Mouse (Mus musculus) limb, embryonic 14.5 days (tissue): Measurements from ENCODE around the gene Akap6. TPM values are rescaled to one million over a fixed set of nuclear protein-coding genes. Genes with fewer than 3 reads are reported as not detected.
A peak's percentile ranks its signal among the peaks of the same experiment; 100 is the strongest.

ENCODE experiments used
- ATAC-seq: fragments of 200-750 bp; cut with Nextera tagmentation; 2 replicates; pipeline ENCODE4 v1.8.0; 2017; ENCODE audit warnings: low read depth, moderate number of reproducible peaks, moderate TSS enrichment; ENCODE audit not compliant: low FRiP score
- DNase-seq: peaks from one replicate; pipeline ENCODE4 v3.0.0-alpha.2; 2015; ENCODE audit warnings: low spot score
- H3K27ac ChIP-seq: fragments of 300-500 bp; sonication (generic); replicated peaks from 2 replicates; pipeline ENCODE4 v1.5.1; 2014; ENCODE audit warnings: low read depth, mild to moderate bottlenecking, low read length, moderate library complexity, mixed read lengths
- H3K27me3 ChIP-seq: fragments of 300-500 bp; sonication (generic); 2 replicates; pipeline ENCODE4 v1.6.1; 2014; ENCODE audit warnings: low read length, mixed read lengths; ENCODE audit not compliant: control insufficient read depth, insufficient read depth
- H3K36me3 ChIP-seq: fragments of 300-500 bp; sonication (generic); 2 replicates; pipeline ENCODE4 v1.6.1; 2014; ENCODE audit warnings: mild to moderate bottlenecking, low read length, moderate library complexity, mixed read lengths; ENCODE audit not compliant: control insufficient read depth, insufficient read depth
- H3K4me1 ChIP-seq: fragments of 300-500 bp; sonication (generic); 2 replicates; pipeline ENCODE4 v1.6.1; 2014; ENCODE audit warnings: antibody characterized with exemption, low read length, mixed read lengths; ENCODE audit not compliant: control insufficient read depth, insufficient read depth
- H3K4me2 ChIP-seq: fragments of 300-500 bp; sonication (generic); replicated peaks from 2 replicates; pipeline ENCODE4 v1.6.1; 2014; ENCODE audit warnings: low read depth, mild to moderate bottlenecking, low read length, moderate library complexity; ENCODE audit not compliant: severe bottlenecking
- H3K4me3 ChIP-seq: fragments of 300-500 bp; sonication (generic); replicated peaks from 2 replicates; pipeline ENCODE4 v1.5.1; 2014; ENCODE audit warnings: low read length
- H3K9ac ChIP-seq: fragments of 300-500 bp; sonication (generic); 2 replicates; pipeline ENCODE4 v1.6.1; 2014; ENCODE audit warnings: mild to moderate bottlenecking, low read depth, low read length, moderate library complexity; ENCODE audit not compliant: severe bottlenecking
- H3K9me3 ChIP-seq: fragments of 300-500 bp; sonication (generic); 2 replicates; pipeline ENCODE4 v1.6.1; 2016; ENCODE audit warnings: low read length; ENCODE audit not compliant: control insufficient read depth
- POLR2A ChIP-seq: fragments of 200-500 bp; IDR thresholded peaks from 2 replicates; pipeline ENCODE4 v1.8.0; 2012; ENCODE audit warnings: inconsistent platforms, mild to moderate bottlenecking, moderate library complexity, borderline replicate concordance; ENCODE audit not compliant: insufficient read depth, insufficient read length; ENCODE audit errors: extremely low read depth
- WGBS: fragments of 180-500 bp; shearing (Covaris S2); extraction: QIAGEN DNeasy Blood & Tissue Kit; methylation state at CpG from one replicate; pipeline ENCODE4 v1.1.7; 2014; 5-methylcytosine and 5-hydroxymethylcytosine counted together
- polyA plus RNA-seq, 2 experiments: library from polyadenylated mRNA; depleted of rRNA in 1 of 2; stranded (reverse) in 1 of 2; unstranded in 1 of 2; fragments of >200 nt; fragmentation: Nextera tagmentation in 1 of 2; extraction: Ambion mirVana in 1 of 2; gene quantifications; 2 replicates each; pipeline versions ENCODE4 v1.2.1 to v1.2.3; 2012 to 2014

Akap6 gene
- polyA plus RNA-seq, 2 experiments = 1.2 to 1.6 TPM

DNA sequence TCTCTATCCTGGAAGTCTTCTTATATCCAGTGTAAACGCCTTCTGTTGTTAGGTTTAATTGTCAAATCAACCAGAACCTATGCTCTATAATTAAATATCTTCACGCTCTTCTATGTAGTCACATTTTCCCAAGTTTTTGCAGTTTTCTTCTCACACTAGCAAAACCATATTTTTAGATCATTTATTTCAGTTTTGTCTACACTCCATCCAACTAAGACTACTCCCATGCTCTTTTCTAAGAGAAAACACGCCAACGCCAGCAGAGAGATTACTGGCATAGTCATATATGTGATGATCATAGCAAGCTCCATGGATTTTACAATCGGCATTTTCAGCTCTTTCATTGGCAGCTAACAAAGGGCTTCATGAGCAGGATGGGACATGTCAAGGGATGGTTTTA, 341.5 kb downstream of the Akap6 start:
- Histone ChIP-seq H3K4me2 (no peak overlapping the region), H3K27ac (no peak overlapping the region), H3K4me1 (no peaks in the 10 kb centered on the region), H3K9ac (no peak overlapping the region), H3K9me3 (no peaks in the 10 kb centered on the region), H3K4me3 (no peak overlapping the region), H3K27me3 (no peaks in the 10 kb centered on the region), H3K36me3 (no peaks in the 10 kb centered on the region)
- no peak for DNase-seq
- no peak for TF ChIP-seq POLR2A
- WGBS = 84% methylated on average over 5 of the region's 5 CpGs
- no peak for ATAC-seq

DNA sequence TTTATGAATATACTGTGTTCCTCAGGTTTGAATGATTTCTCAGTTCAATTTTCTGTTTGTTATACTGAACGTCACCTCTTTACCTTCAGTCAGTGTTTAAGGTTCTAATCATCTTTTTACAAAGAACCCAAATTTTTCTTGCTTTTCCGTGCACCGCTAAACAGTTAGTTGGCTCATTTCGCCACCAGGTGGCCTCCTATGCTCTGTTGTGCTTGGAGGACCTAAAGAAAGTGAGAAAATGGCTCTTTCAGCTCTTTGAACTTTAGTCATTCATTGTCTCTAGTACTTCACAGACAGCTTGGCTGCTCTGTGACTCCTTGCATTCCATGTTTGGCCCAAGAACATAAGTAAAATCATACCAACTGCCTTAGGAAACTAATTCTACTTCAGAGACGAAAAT, 343.6 kb downstream of the Akap6 start:
- no peak overlapping the region for H3K9ac ChIP-seq
- no peak overlapping the region for H3K4me2 ChIP-seq
- H3K4me3 ChIP-seq = no peak overlapping the region
- ATAC-seq (no peak), DNase-seq (peak; percentile 78)
- no peaks in the 10 kb centered on the region for H3K36me3 ChIP-seq
- no peaks in the 10 kb centered on the region for H3K9me3 ChIP-seq
- TF ChIP-seq POLR2A = no peak
- 22% methylated on average over 5 of the region's 5 CpGs for WGBS
- no peaks in the 10 kb centered on the region for H3K27me3 ChIP-seq
- H3K4me1 ChIP-seq = no peaks in the 10 kb centered on the region
- no peak overlapping the region for H3K27ac ChIP-seq

DNA sequence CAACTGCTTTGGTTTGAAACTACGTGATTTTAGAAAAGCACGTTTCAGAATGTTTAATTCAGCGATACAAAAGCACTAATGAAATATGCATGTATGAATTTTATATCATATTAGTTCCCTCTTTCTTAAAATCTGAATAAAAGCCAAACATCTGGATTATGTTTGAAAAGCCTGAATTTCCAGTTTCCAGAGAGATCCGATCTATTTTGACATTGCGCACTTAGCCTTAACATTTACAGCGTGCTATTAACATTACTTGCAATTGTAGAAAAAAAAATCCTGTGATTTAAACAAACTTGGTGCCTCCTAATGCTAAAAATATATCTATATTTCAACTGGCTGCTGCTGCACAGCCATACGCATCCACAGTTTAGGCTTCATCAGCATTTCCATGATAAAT, 358.4 kb downstream of the Akap6 start:
- ATAC-seq = no peak
- Histone ChIP-seq H3K4me3 (no peak overlapping the region), H3K4me1 (peaks cover 15% of the 10 kb centered on the region), H3K27ac (no peak overlapping the region), H3K9me3 (no peaks in the 10 kb centered on the region), H3K9ac (no peak overlapping the region), H3K36me3 (no peaks in the 10 kb centered on the region), H3K27me3 (no peaks in the 10 kb centered on the region), H3K4me2 (no peak overlapping the region)
- DNase-seq = peak; percentile 13
- WGBS = 66% methylated on average over 7 of the region's 7 CpGs
- no peak for TF ChIP-seq POLR2A

DNA sequence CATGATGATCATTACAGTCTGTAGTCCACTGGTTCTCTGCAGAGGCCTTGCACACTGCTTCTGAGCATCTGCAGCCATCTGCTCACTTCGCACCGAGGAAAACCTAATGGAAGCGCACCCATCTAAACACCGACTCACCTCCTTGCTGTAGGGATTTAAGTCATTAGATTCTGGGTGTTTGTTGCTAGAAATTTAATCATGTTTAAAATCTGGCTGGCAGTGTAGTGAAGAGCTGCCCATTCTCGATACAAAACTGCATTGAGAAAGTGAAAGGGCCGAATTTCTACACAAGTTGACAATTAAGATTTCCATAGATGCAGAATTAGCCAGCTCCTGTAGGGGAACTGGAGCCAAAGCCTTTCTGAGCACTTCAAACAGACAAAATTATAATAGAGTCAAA, 361.7 kb downstream of the Akap6 start:
- Histone ChIP-seq H3K4me2 (no peak overlapping the region), H3K27ac (no peak overlapping the region)

DNA sequence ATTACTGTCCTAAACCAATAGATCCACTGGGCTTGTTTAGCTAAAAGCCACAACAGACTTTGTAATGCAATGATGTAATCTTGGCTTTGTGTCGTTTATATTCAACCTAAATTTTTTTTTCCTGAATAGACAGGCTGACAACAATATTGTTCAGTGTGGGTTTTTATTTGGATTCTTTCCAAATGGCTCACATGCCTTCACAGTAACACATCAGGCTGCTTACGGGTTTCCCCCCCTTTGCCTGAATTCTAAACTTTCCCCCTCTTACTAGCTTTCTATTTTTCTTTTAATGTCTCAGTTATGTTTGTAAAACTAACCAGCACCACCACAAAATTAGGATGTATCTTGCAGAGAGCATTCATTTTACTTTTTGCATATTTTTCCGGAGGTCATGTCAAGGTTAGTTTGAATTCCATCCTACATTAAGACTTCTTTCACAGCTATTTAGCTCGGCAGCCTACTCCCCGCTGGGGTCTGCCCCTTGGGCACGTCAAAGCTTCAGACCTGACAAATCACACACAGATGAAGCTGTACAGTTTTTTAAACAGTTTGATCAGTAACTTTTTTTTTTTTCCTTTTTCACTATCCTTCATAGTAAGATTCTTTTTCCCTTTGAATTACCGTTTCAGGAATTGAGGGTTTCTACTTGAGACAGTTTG, 362.4 kb downstream of the Akap6 start:
- no peak overlapping the region for H3K9ac ChIP-seq
- no peaks in the 10 kb centered on the region for H3K27me3 ChIP-seq
- H3K4me3 ChIP-seq = no peak overlapping the region
- DNase-seq = peak; percentile 71
- H3K4me2 ChIP-seq = peak overlapping the region; percentile 34
- peak; percentile 81 for ATAC-seq
- TF ChIP-seq POLR2A = no peak
- no peaks in the 10 kb centered on the region for H3K36me3 ChIP-seq
- H3K9me3 ChIP-seq = no peaks in the 10 kb centered on the region
- 4% methylated on average over 7 of the region's 7 CpGs for WGBS
- H3K4me1 ChIP-seq = peaks cover 20% of the 10 kb centered on the region
- no peak overlapping the region for H3K27ac ChIP-seq

More for the DNA sequence above, 361.7 kb downstream of the Akap6 start:
- Histone ChIP-seq H3K36me3 (no peaks in the 10 kb centered on the region), H3K27me3 (no peaks in the 10 kb centered on the region), H3K9me3 (no peaks in the 10 kb centered on the region), H3K4me3 (no peak overlapping the region), H3K9ac (no peak overlapping the region), H3K4me1 (peaks cover 20% of the 10 kb centered on the region)
- ATAC-seq (no peak), DNase-seq (no peak)
- 57% methylated on average over 6 of the region's 6 CpGs for WGBS
- TF ChIP-seq POLR2A = no peak
